Mouse (Mus musculus) Patski (cell line): ENCODE results near the gene Pdhx. TPM values are rescaled to one million over a fixed set of nuclear protein-coding genes. Genes with fewer than 3 reads are reported as not detected.

Experiments
- ATAC-seq: fragments of 100-300 bp; one replicate; pipeline ENCODE4 v1.8.0; 2021
- CTCF ChIA-PET: fragments of 350-600 bp; sonication (Branson Sonifier 250); formaldehyde crosslinking; loops from one replicate; lab custom pipeline; 2022; ENCODE audit warnings: inconsistent platforms; lab: Charles Lee
- POLR2A ChIA-PET: fragments of 350-600 bp; sonication (Branson Sonifier 250); formaldehyde crosslinking; loops from one replicate; lab custom pipeline; 2022; ENCODE audit warnings: antibody characterized with exemption, inconsistent platforms; lab: Charles Lee
- DNase-seq: peaks from one replicate; pipeline ENCODE4 v3.0.0-alpha.2; 2011; ENCODE audit warnings: low read depth, low spot score
- H3K27me3 ChIP-seq: fragments of 371-371 bp; one replicate; pipeline ENCODE4 v1.5.1; 2021
- CTCF ChIP-seq: fragments of 100-300 bp; IDR thresholded peaks from one replicate; pipeline ENCODE4 v1.5.1; 2021
- in situ Hi-C: fragments of 300-500 bp; cut with MboI; formaldehyde crosslinking; loops from 3 replicates; pipeline ENCODE4 v1.11.1; 2018; ENCODE audit warnings: low pct_unique_long_range_greater_than_20kb, mixed read lengths
- polyA plus RNA-seq: library from polyadenylated mRNA; unstranded; gene quantifications from one replicate; pipeline ENCODE4 v1.2.3, GENCODE M21; 2021

Gene Pdhx
- polyA plus RNA-seq, result 43.4 TPM

GRCm38 (mm10) chr2:103073219-103073982 is at the start of gene Pdhx, which contains the start of gene Apip:
TSS of gene Pdhx (minus strand) at chr2:103073513.
TSS of gene Apip (plus strand) at chr2:103073675.
- DNase-seq, result peak; percentile 87
- no peak for TF ChIP-seq CTCF
- no peaks in the 10 kb centered on the region for H3K27me3 ChIP-seq
- POLR2A ChIA-PET, result interaction anchor here (0.8 to 1.4 kb wide), 3 partner anchors 9 to 24 kb away, joined by 3 read pairs; no protein-coding TSS in a partner anchor
- in situ Hi-C loops, result loop anchor here (25.0 kb wide), 1 partner anchor 1161 kb away; no protein-coding TSS in a partner anchor
- ATAC-seq, result peak; percentile 98
- CTCF ChIA-PET, result interaction anchor here (0.7 to 2.2 kb wide), 2 partner anchors 11 kb away, joined by 3 to 7 read pairs; no protein-coding TSS in a partner anchor

GRCm38 (mm10) chr2:103119197-103119854 is 46.0 kb upstream of the Pdhx start:
- in situ Hi-C loops, result loop anchor here (25.0 kb wide), 1 partner anchor 618 kb away; no protein-coding TSS in a partner anchor
- POLR2A ChIA-PET, result interaction anchor here (0.5 to 0.7 kb wide), 2 partner anchors 262 to 1023 kb away, joined by 3 read pairs; no protein-coding TSS in a partner anchor
- no peaks in the 10 kb centered on the region for H3K27me3 ChIP-seq
- DNase-seq (no peak), ATAC-seq (no peak)
- TF ChIP-seq CTCF, result no peak
- CTCF ChIA-PET, result no interaction called here

GRCm38 (mm10) chr2:103118324-103119196 is 45.2 kb upstream of the Pdhx start:
- no peaks in the 10 kb centered on the region for H3K27me3 ChIP-seq
- in situ Hi-C loops, result loop anchor here (25.0 kb wide), 1 partner anchor 619 kb away; no protein-coding TSS in a partner anchor
- no peak for TF ChIP-seq CTCF
- ATAC-seq, result no peak
- ChIA-PET POLR2A (interaction anchor here (0.5 to 0.6 kb wide), 2 partner anchors 14 to 1022 kb away, joined by 3 read pairs; no protein-coding TSS in a partner anchor), CTCF (interaction anchor here (0.8 to 1.5 kb wide), 3 partner anchors 11 to 34 kb away, joined by 3 to 7 read pairs (median 4); no protein-coding TSS in a partner anchor)
- DNase-seq, result no peak

- ChIA-PET CTCF (interaction anchor here (1.0 to 1.5 kb wide), 2 partner anchors 12 to 33 kb away, joined by 4 to 7 read pairs; no protein-coding TSS in a partner anchor), POLR2A (no interaction called here)
- no peaks in the 10 kb centered on the region for H3K27me3 ChIP-seq
- no peak for ATAC-seq
- TF ChIP-seq CTCF, result no peak
- DNase-seq, result no peak
- in situ Hi-C loops, result loop anchor here (25.0 kb wide), 1 partner anchor 620 kb away; no protein-coding TSS in a partner anchor
Measured at GRCm38 (mm10) chr2:103117212-103117611, 43.9 kb upstream of the Pdhx start.

GRCm38 (mm10) chr2:103111669-103112068 is 38.4 kb upstream of the Pdhx start:
- in situ Hi-C loops, result loop anchor here (25.0 kb wide), 1 partner anchor 626 kb away; no protein-coding TSS in a partner anchor

GRCm38 (mm10) chr2:103106172-103106571 is 32.9 kb upstream of the Pdhx start:
- no peaks in the 10 kb centered on the region for H3K27me3 ChIP-seq
- TF ChIP-seq CTCF, result no peak
- ATAC-seq (no peak), DNase-seq (no peak)
- POLR2A ChIA-PET, result no interaction called here
- in situ Hi-C loops, result loop anchor here (25.0 kb wide), 1 partner anchor 631 kb away; no protein-coding TSS in a partner anchor
- CTCF ChIA-PET, result no interaction called here

More at GRCm38 (mm10) chr2:103111669-103112068, 38.4 kb upstream of the Pdhx start:
- ChIA-PET POLR2A (no interaction called here), CTCF (interaction anchor here (0.6 to 1.6 kb wide), 6 partner anchors 9 to 231 kb away, joined by 3 to 4 read pairs (median 3); no protein-coding TSS in a partner anchor)
- ATAC-seq, result no peak
- TF ChIP-seq CTCF, result no peak
- no peaks in the 10 kb centered on the region for H3K27me3 ChIP-seq
- DNase-seq, result no peak

GRCm38 (mm10) chr2:103102595-103102994 is 29.3 kb upstream of the Pdhx start:
- in situ Hi-C loops, result loop anchor here (25.0 kb wide), 1 partner anchor 635 kb away; no protein-coding TSS in a partner anchor
- POLR2A ChIA-PET, result no interaction called here
- no peak for DNase-seq
- ATAC-seq, result no peak
- TF ChIP-seq CTCF, result no peak
- CTCF ChIA-PET, result interaction anchor here (0.7 to 0.8 kb wide), 2 partner anchors 9 to 245 kb away, joined by 3 read pairs; no protein-coding TSS in a partner anchor
- H3K27me3 ChIP-seq, result no peaks in the 10 kb centered on the region

- no peak for TF ChIP-seq CTCF
- no peaks in the 10 kb centered on the region for H3K27me3 ChIP-seq
- ATAC-seq (no peak), DNase-seq (no peak)
- in situ Hi-C loops, result loop anchor here (5.0 kb wide), 2 partner anchors 258 to 333 kb away; no protein-coding TSS in a partner anchor
- ChIA-PET CTCF (no interaction called here), POLR2A (no interaction called here)
Measured at GRCm38 (mm10) chr2:103089521-103089920, 16.2 kb upstream of the Pdhx start.

GRCm38 (mm10) chr2:103088099-103088498 is 14.8 kb upstream of the Pdhx start:
- in situ Hi-C loops, result loop anchor here (5.0 kb wide), 2 partner anchors 259 to 334 kb away; no protein-coding TSS in a partner anchor
- POLR2A ChIA-PET, result no interaction called here
- no peaks in the 10 kb centered on the region for H3K27me3 ChIP-seq
- ATAC-seq (no peak), DNase-seq (no peak)
- CTCF ChIA-PET, result interaction anchor here (1.4 to 3.7 kb wide), 2 partner anchors 8 to 259 kb away, joined by 4 to 17 read pairs; no protein-coding TSS in a partner anchor
- peak; percentile 58 for TF ChIP-seq CTCF
